Mouse (Mus musculus) T-helper 17 cell (primary cell): Measurements from ENCODE around the gene Zfp990.

Experiments
- in situ Hi-C, 2 experiments: fragments of 300-600 bp; cut with MboI, MseI; formaldehyde crosslinking; loops; 1 replicate in 1 of 2; 2 replicates in 1 of 2; pipeline ENCODE4 v1.15.1; 2025; ENCODE audit warnings: high pct_unique_total_duplicates in 2 of 2

The Zfp990 gene

GRCm38 (mm10) chr4:145585078-145585477 lies 74.5 kb downstream of the Zfp990 start, which contains the start of gene Gm13212:
Gene Gm13212, plus strand, starts transcription at chr4:145585166.
- in situ Hi-C loops: loop anchor here in 1 of 2 experiments (25.0 kb wide), 2 partner anchors 177 to 302 kb away; no protein-coding TSS in a partner anchor

DNA sequence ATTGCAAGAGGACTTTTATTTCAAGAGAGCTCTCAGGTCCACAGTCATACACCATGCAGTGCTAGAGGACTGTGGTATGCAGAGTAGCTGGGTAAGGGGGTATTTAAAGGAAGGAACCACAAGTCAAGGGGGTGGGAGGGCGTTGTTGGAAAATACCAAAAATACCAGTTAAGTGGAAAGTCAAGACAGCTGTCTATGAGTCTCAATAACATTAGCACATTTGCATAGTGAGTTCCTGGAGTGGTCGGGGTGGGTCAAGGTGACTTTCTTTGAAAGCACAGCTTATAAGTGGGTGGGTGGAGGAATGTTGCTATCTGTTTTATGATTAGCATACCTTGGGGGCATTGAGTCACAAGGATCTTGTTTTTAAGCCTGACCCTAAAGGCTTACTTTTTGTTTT lies 75.5 kb downstream of the Zfp990 start:
- in situ Hi-C loops: loop anchor here in 1 of 2 experiments (25.0 kb wide), 2 partner anchors 176 to 301 kb away; no protein-coding TSS in a partner anchor
